Mouse (Mus musculus) neural tube, embryonic 14.5 days (tissue): Measurements from ENCODE around the gene Rab17. TPM values are rescaled to one million over a fixed set of nuclear protein-coding genes. Genes with fewer than 3 reads are reported as not detected.

Source experiments
- ATAC-seq: fragments of 200-750 bp; cut with Nextera tagmentation; 2 replicates; pipeline ENCODE4 v1.8.0; 2017; ENCODE audit warnings: low read depth, mild to moderate bottlenecking, moderate TSS enrichment, moderate library complexity
- H3K27ac ChIP-seq: fragments of 300-500 bp; sonication (generic); 2 replicates; pipeline ENCODE4 v1.5.1; 2014; ENCODE audit warnings: low read depth, mild to moderate bottlenecking, control low read depth, low read length, moderate library complexity, mixed read lengths
- H3K27me3 ChIP-seq: fragments of 300-500 bp; sonication (generic); 2 replicates; pipeline ENCODE4 v1.6.1; 2014; ENCODE audit warnings: low read length; ENCODE audit not compliant: control insufficient read depth, insufficient read depth
- H3K36me3 ChIP-seq: fragments of 300-500 bp; sonication (generic); 2 replicates; pipeline ENCODE4 v1.6.1; 2014; ENCODE audit warnings: low read length, mixed read lengths; ENCODE audit not compliant: control insufficient read depth, insufficient read depth
- H3K4me1 ChIP-seq: fragments of 300-500 bp; sonication (generic); 2 replicates; pipeline ENCODE4 v1.6.1; 2014; ENCODE audit warnings: low read length; ENCODE audit not compliant: control insufficient read depth, insufficient read depth
- H3K4me2 ChIP-seq: fragments of 300-500 bp; sonication (generic); 2 replicates; pipeline ENCODE4 v1.6.1; 2014; ENCODE audit warnings: mild to moderate bottlenecking, low read depth, low read length, control low read depth
- H3K4me3 ChIP-seq: fragments of 300-500 bp; sonication (generic); 2 replicates; pipeline ENCODE4 v1.5.1; 2014; ENCODE audit warnings: low read depth, low read length, control low read depth, mixed read lengths
- H3K9ac ChIP-seq: fragments of 300-500 bp; sonication (generic); replicated peaks from 2 replicates; pipeline ENCODE4 v1.6.1; 2014; ENCODE audit warnings: low read depth, mild to moderate bottlenecking, control low read depth, low read length, mixed read lengths
- H3K9me3 ChIP-seq: fragments of 300-500 bp; sonication (generic); 2 replicates; pipeline ENCODE4 v1.6.1; 2016; ENCODE audit warnings: low read length; ENCODE audit not compliant: control insufficient read depth
- WGBS: fragments of 180-500 bp; shearing (Covaris S2); extraction: QIAGEN DNeasy Blood & Tissue Kit; methylation state at CpG from one replicate; pipeline ENCODE4 v1.1.7; 2014; 5-methylcytosine and 5-hydroxymethylcytosine counted together
- polyA plus RNA-seq: library from polyadenylated mRNA; unstranded; fragments of >200 nt; fragmentation: Nextera tagmentation; extraction: Ambion mirVana; gene quantifications from 2 replicates; pipeline ENCODE4 v1.2.1, GENCODE M21; 2014

The Rab17 gene
- polyA plus RNA-seq, 1 experiment from 2014 or later, result 0.13 TPM

DNA sequence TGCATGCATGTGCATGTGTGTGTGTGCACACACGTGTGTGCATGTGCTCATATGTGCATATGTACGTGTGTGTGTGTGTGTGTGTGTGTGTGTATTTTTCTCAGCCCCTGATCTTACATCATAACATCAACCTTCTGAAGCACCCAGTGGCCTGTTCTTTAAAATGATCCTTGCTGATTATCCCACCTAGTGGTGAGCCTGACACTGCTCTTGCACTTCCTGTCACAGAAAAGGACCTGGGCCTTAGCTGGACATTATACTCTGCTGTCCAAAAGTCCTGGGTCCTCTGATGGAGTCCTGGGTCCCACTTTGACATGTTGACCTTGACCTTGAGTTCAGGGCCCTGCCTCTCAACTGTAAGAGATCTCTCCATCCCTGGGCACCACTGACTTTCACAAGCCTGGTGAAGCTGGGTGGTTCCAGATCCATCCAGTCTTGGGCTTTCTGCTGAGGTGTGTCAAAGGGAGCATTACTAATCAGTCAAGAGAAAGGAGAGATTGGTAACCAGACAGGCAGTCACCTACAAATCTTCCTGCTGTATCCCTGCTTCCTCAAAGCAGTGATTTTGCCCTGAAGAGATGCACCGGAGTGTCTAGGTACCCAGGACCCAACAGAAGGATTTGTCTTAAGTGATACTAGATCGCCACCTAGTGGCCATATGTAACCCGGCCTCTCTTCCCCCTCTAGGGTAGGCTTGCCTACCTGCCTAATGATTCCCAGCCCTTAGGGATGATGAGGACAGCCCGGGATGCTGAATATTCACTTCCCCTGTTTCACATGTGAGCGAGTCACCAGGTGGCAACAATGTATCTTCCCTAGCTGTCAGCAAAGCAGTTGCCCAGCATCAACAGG is 13.0 kb downstream of the Rab17 start:
- Histone ChIP-seq H3K4me1 (no peaks in the 10 kb centered on the region), H3K27ac (no peak overlapping the region), H3K36me3 (no peaks in the 10 kb centered on the region), H3K27me3 (no peaks in the 10 kb centered on the region), H3K9ac (no peak overlapping the region), H3K4me2 (no peak overlapping the region), H3K4me3 (no peak overlapping the region), H3K9me3 (no peaks in the 10 kb centered on the region)
- peak; percentile 89; the same call in 1 of the 2 replicates for ATAC-seq
- 38% methylated on average over 7 of the region's 7 CpGs for WGBS

DNA sequence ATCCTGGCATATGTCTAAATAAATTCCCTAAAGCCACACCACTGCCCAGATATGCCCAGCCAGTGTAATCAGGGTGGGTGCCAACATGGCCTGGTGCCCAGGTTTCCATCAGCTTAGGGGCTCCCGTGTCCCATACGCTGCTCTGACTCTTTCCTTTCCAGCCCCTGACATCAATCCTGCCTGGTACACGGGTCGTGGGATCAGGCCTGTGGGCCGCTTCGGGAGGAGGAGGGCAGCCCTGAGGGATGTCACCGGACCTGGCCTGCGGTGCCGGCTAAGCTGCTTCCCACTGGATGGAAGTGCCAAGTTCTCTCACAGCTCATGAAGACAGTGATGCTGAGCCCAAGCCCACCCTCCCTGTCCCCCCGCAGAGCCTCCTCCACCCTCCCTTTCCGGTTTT is 15.8 kb downstream of the Rab17 start:
- Histone ChIP-seq H3K4me1 (no peaks in the 10 kb centered on the region), H3K9ac (no peak overlapping the region), H3K27ac (no peak overlapping the region), H3K9me3 (no peaks in the 10 kb centered on the region), H3K36me3 (no peaks in the 10 kb centered on the region), H3K4me3 (no peak overlapping the region), H3K27me3 (no peaks in the 10 kb centered on the region), H3K4me2 (no peak overlapping the region)
- ATAC-seq, result no peak
- WGBS, result 68% methylated on average over 11 of the region's 11 CpGs

DNA sequence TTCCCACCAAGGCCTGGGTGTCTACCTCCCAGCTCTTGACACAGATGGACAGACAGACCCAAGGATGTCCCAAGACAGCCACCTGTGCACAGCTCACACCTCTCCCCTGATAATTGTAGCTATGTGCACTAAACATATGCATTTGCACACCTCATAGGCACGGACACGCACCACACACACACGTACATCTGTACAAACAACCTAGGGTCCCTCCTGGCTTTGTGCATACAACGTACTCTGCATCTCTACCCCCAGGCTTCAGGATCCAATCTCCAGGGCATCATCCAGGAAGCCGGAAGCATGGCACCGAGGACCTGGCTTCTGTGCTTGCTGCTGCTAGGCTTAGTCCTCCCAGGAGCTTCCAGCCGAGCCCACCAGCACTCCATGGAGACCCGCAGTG is 16.7 kb downstream of the Rab17 start, which contains the start of gene Prlh:
TSS of gene Prlh (plus strand) at position 301 of the 400 bp plus-strand sequence.
- H3K4me2 ChIP-seq, result no peak within 1 kb of the TSS
- 77% methylated on average over 8 of the region's 8 CpGs for WGBS
- H3K36me3 ChIP-seq, result no peaks in the 10 kb centered on the region
- H3K27me3 ChIP-seq, result no peaks in the 10 kb centered on the region
- ATAC-seq, result no peak
- no peak within 1 kb of the TSS for H3K9ac ChIP-seq
- no peak within 1 kb of the TSS for H3K27ac ChIP-seq
- H3K9me3 ChIP-seq, result no peaks in the 10 kb centered on the region
- no peaks in the 10 kb centered on the region for H3K4me1 ChIP-seq
- no peak within 1 kb of the TSS for H3K4me3 ChIP-seq

DNA sequence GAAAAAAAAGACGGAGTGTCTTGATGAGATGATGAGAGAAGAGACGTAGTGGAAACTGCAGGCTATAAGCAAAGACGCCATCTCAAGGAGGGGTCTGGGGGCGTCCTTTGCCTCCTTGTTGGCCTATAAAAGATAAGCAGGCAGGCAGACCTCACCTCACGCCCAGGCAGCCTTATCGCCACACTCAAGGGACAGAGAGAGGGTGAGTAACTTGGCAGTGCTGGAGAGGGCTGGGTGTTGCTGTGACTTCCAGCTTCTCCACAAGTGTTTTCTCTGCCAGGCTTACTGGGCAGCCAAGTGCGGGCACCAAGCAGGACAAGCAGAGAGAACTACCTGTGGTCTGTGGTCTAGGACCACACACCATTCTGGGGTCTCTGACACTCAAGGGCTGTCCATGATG is 17.8 kb downstream of the Rab17 start:
- Histone ChIP-seq H3K9ac (no peak overlapping the region), H3K4me1 (no peaks in the 10 kb centered on the region), H3K36me3 (no peaks in the 10 kb centered on the region), H3K9me3 (no peaks in the 10 kb centered on the region), H3K4me2 (no peak overlapping the region), H3K27ac (no peak overlapping the region), H3K27me3 (no peaks in the 10 kb centered on the region), H3K4me3 (no peak overlapping the region)
- no peak for ATAC-seq
- 82% methylated on average over 7 of the region's 7 CpGs for WGBS

DNA sequence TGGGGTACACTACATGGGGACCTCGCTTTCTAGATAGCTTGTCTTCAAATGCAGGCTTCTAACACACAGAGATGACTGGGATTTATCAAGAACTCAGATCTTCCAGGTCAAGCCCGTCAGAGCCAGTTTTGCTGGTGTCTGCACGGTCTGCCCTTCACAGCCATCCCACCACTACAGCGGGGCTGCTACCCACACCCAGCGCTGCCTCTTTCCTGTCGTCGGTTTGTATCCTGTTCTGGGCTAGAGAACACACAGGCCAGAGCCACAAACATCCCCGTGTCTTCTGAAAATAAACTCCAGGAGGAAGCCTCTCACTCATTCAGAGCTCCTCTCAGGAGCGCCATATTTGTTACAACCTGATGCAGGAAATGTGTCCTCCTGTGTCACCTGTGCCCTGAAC is 20.2 kb downstream of the Rab17 start:
- Histone ChIP-seq H3K27ac (no peak overlapping the region), H3K9ac (no peak overlapping the region), H3K9me3 (no peaks in the 10 kb centered on the region), H3K27me3 (no peaks in the 10 kb centered on the region), H3K36me3 (no peaks in the 10 kb centered on the region), H3K4me3 (no peak overlapping the region), H3K4me2 (no peak overlapping the region), H3K4me1 (no peaks in the 10 kb centered on the region)
- WGBS, result 81% methylated on average over 9 of the region's 9 CpGs
- no peak for ATAC-seq

GRCm38 (mm10) chr1:90947252-90947651 is 22.2 kb downstream of the Rab17 start:
- 69% methylated on average over 2 of the region's 2 CpGs for WGBS
- no peak overlapping the region for H3K27ac ChIP-seq
- H3K9ac ChIP-seq, result no peak overlapping the region
- H3K9me3 ChIP-seq, result no peaks in the 10 kb centered on the region
- no peaks in the 10 kb centered on the region for H3K4me1 ChIP-seq
- no peak overlapping the region for H3K4me2 ChIP-seq
- no peaks in the 10 kb centered on the region for H3K27me3 ChIP-seq
- ATAC-seq, result no peak
- no peak overlapping the region for H3K4me3 ChIP-seq
- H3K36me3 ChIP-seq, result no peaks in the 10 kb centered on the region

DNA sequence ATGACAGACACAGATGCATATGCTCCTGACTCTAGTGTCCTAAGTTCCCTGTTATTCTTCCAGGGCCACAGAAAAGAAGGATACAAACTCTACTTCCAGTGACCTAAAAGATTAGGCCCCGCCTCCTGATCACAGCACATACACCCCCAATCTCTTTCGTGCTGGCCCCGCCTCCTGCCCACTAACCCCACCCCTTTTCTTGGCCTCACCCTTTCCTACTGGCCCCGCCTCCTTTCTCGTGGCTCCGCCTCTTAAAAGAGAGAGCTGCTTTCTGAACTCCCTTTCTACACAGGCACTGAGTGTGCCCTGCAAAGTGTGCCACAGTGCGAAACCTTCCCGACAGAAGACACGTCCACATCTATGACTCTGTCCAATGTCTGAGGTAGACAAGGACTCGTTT is 24.3 kb downstream of the Rab17 start:
- ATAC-seq, result no peak
- Histone ChIP-seq H3K27ac (no peak overlapping the region), H3K4me2 (no peak overlapping the region), H3K27me3 (no peaks in the 10 kb centered on the region), H3K4me1 (no peaks in the 10 kb centered on the region), H3K9ac (no peak overlapping the region), H3K4me3 (no peak overlapping the region), H3K36me3 (no peaks in the 10 kb centered on the region), H3K9me3 (no peaks in the 10 kb centered on the region)
- WGBS, result 59% methylated on average over 10 of the region's 10 CpGs

GRCm38 (mm10) chr1:90939980-90940379 is 29.5 kb downstream of the Rab17 start:
- 89% methylated on average over 4 of the region's 4 CpGs for WGBS
- no peak overlapping the region for H3K4me2 ChIP-seq
- H3K9me3 ChIP-seq, result no peaks in the 10 kb centered on the region
- H3K27ac ChIP-seq, result no peak overlapping the region
- no peak for ATAC-seq
- H3K4me3 ChIP-seq, result no peak overlapping the region
- H3K36me3 ChIP-seq, result no peaks in the 10 kb centered on the region
- H3K4me1 ChIP-seq, result no peaks in the 10 kb centered on the region
- H3K27me3 ChIP-seq, result no peaks in the 10 kb centered on the region
- H3K9ac ChIP-seq, result no peak overlapping the region

- H3K9ac ChIP-seq, result no peak overlapping the region
- H3K27me3 ChIP-seq, result no peaks in the 10 kb centered on the region
- no peak overlapping the region for H3K27ac ChIP-seq
- no peaks in the 10 kb centered on the region for H3K9me3 ChIP-seq
- no peak for ATAC-seq
- no peaks in the 10 kb centered on the region for H3K36me3 ChIP-seq
- 44% methylated on average over 9 of the region's 9 CpGs for WGBS
- H3K4me2 ChIP-seq, result no peak overlapping the region
- H3K4me3 ChIP-seq, result no peak overlapping the region
- no peaks in the 10 kb centered on the region for H3K4me1 ChIP-seq
These were observed 32.5 kb downstream of the Rab17 start for GRCm38 (mm10) chr1:90936990-90937389.
